Mouse (Mus musculus) kidney, adult 2 months (tissue): ENCODE measurements at regions not wholly inside any gene's neighbourhood (a gene's known extent, or its start where the extent isn't known, plus 50 kb on each side); places are given as distances from the start of the nearest gene placed in this dataset.

ENCODE experiments used
- DNase-seq: peaks from one replicate; pipeline ENCODE4 v3.0.0; 2021
- H3K27ac ChIP-seq: fragments of 200-500 bp; 2 replicates; pipeline ENCODE4 v1.5.1; 2012; ENCODE audit warnings: low read depth, low read length, control low read depth, inconsistent platforms; ENCODE audit not compliant: insufficient read depth
- H3K27me3 ChIP-seq: fragments of 200-500 bp; replicated peaks from 2 replicates; pipeline ENCODE4 v1.6.1; 2012; ENCODE audit warnings: mild to moderate bottlenecking, moderate library complexity, low read length, inconsistent platforms; ENCODE audit not compliant: control insufficient read depth, insufficient read depth
- H3K36me3 ChIP-seq: fragments of 200-500 bp; 2 replicates; pipeline ENCODE4 v1.6.1; 2012; ENCODE audit warnings: mild to moderate bottlenecking, moderate library complexity, low read length, inconsistent platforms; ENCODE audit not compliant: control insufficient read depth, insufficient read depth
- H3K4me1 ChIP-seq: fragments of 200-500 bp; 2 replicates; pipeline ENCODE4 v1.6.1; 2011; ENCODE audit warnings: low read length; ENCODE audit not compliant: control insufficient read depth, insufficient read depth
- H3K4me3 ChIP-seq: fragments of 200-500 bp; 2 replicates; pipeline ENCODE4 v1.5.1; 2011; ENCODE audit warnings: mild to moderate bottlenecking, low read depth, low read length, control low read depth; ENCODE audit not compliant: insufficient read depth
- CTCF ChIP-seq: fragments of 200-500 bp; conservative IDR thresholded peaks from 2 replicates; pipeline ENCODE4 v1.5.1; 2011; ENCODE audit warnings: low read depth, mild to moderate bottlenecking, control low read depth, low read length, moderate library complexity, mixed read lengths; ENCODE audit not compliant: insufficient read depth, insufficient read length
- POLR2A ChIP-seq: fragments of 200-500 bp; IDR thresholded peaks from one replicate; pipeline ENCODE4 v1.6.1; 2011; ENCODE audit warnings: low read depth, low read length, control low read depth
- WGBS: fragments of 180-500 bp; shearing (Covaris S2); methylation state at CpG from one replicate; pipeline ENCODE4 v1.1.7; 2018; 5-methylcytosine and 5-hydroxymethylcytosine counted together

DNA sequence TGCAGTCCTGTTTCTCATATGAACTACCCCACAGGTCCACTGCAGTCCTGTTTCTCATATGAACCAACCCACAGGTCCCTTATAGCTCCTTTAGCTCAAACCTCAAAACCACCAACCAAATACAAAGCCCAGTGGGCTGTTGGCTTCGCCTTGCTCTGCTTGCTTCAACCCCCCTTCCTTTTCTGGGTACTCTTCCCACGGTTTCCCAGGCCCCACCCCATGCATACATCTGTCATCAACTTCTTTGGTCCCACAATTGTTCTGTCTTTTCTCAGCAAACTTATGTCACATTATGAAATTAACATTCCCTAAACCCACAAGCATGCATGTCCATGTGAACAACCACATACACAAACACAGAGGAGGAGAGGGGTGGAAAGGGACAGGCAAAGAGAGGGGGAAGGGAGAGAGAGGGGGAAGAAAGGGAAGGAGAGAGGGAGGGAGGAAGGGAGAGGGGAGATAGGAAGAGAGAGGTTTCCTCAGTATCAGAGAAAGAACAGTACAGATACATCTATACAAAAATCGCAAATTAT, 599.9 kb downstream of the Ebf1 start:
- no peak overlapping the region for H3K27ac ChIP-seq
- no peaks in the 10 kb centered on the region for H3K27me3 ChIP-seq
- 73% methylated on average over 3 of the region's 3 CpGs for WGBS
- DNase-seq = no peak
- no peaks in the 10 kb centered on the region for H3K4me1 ChIP-seq
- H3K4me3 ChIP-seq = no peak overlapping the region
- TF ChIP-seq CTCF (no peak), POLR2A (no peak)
- H3K36me3 ChIP-seq = no peaks in the 10 kb centered on the region

DNA sequence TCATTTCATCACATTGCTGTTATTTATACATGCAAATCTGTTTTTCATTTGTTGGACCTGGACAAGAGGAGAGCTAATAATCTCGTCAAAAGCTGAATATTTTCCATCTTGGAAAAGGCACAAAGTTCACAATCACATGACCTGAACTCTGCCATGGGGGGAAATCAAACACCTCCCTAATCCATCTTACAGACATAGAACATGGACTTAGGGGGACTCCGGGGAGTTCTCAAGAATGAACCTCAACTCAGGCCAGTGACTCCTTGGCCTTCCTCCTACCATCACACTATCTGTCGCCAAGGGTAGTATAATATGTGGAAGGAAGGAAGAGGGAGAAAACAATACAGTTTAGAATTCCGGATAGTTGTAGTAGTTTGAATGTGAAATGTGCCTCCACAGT, 602.1 kb downstream of the Ebf1 start:
- WGBS = 68% methylated on average over 4 of the region's 4 CpGs
- no peak for DNase-seq
- H3K36me3 ChIP-seq = no peaks in the 10 kb centered on the region
- H3K4me3 ChIP-seq = no peak overlapping the region
- no peaks in the 10 kb centered on the region for H3K27me3 ChIP-seq
- no peaks in the 10 kb centered on the region for H3K4me1 ChIP-seq
- no peak for TF ChIP-seq CTCF
- TF ChIP-seq POLR2A = no peak
- no peak overlapping the region for H3K27ac ChIP-seq

DNA sequence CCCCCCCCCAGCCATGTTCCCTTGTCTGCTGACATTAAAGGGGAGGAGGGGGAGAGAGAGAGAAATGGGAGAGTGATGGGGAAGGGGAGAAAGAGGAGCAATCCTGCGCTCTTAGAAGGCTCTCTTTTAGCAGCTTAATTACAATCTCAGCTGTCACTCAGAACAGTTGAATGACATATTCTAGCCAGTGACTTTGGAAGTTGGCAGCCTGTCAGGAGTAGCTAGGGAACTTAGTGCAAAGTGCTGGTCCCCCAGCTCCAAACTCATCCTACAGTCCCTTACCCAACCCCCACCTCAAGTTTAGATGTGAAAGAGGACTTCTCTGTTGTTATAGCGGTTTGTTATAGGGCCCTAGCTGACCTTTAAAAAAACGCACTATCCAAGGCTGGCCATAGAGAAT, 604.9 kb downstream of the Ebf1 start:
- no peak for DNase-seq
- H3K36me3 ChIP-seq = no peaks in the 10 kb centered on the region
- WGBS = 72% methylated on average over 3 of the region's 3 CpGs
- no peak overlapping the region for H3K27ac ChIP-seq
- H3K27me3 ChIP-seq = no peaks in the 10 kb centered on the region
- TF ChIP-seq CTCF = no peak
- TF ChIP-seq POLR2A = no peak
- H3K4me3 ChIP-seq = no peak overlapping the region
- H3K4me1 ChIP-seq = no peaks in the 10 kb centered on the region

DNA sequence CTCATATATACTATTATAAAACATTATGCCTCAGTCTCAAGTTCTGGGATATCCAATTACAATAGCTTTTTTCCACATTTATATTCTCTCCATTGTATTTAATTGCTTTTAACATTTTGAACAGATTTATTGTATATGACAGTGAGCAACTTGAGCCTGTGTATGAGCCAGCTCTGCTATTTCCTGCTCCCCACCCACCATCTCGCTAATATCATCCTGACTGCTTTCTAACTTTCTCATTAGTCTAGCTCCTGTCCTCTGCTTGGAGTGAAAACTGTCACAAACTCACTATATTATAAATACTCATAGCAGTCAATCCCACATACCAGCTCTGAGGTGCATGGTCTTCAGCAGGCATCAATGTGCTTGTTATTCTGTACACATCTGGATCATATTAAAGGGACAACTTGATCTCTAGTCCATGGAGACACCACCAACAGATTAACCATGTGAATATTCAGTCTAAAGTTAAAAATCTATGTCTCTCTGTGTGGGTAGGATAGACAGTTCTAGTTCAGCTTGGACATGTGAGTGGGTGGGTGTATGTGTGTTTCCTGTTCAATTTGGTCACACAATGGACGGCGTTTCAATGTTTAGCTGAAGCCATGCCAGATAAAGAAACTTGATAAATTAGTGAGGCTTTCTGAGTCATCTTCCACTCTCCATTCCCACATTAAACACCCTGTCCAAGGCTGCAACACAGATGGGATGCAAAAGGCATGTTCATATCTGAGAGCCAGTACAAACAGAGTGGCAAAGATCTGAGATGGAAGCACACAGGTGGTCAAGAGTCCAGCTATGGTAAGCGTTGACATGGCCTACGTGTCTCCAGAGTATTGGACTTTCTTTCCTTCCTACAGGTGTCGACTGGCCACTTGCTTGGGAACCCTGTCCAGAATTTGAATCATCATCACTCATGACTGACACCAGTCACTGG, 616.1 kb upstream of the Clint1 start:
- H3K27ac ChIP-seq = no peak overlapping the region
- no peak for TF ChIP-seq POLR2A
- no peak for TF ChIP-seq CTCF
- H3K27me3 ChIP-seq = no peaks in the 10 kb centered on the region
- H3K4me3 ChIP-seq = no peak overlapping the region
- DNase-seq = no peak
- H3K4me1 ChIP-seq = no peaks in the 10 kb centered on the region
- 73% methylated on average over 6 of the region's 6 CpGs for WGBS
- no peaks in the 10 kb centered on the region for H3K36me3 ChIP-seq

DNA sequence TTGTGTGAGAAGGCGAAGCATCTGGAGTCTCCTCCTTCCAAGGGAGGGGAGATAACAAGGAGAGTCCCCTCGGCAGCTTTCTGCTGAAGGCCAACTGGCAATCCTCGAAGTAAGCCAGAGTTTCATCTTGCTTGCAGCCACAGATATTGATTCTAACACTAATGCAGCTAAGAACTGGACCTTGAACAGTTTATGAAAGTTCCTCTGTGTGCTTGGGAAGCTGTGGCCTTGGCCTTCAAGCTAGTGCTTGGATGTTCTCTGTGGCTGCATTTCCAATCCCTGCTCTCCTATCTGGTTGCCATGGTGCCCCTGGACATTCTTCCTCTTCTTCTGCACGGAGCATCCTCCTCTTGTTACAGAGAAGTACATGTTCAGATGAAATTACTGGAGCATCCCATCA, 614.8 kb upstream of the Clint1 start:
- Histone ChIP-seq H3K4me3 (no peak overlapping the region), H3K36me3 (no peaks in the 10 kb centered on the region), H3K27me3 (no peaks in the 10 kb centered on the region), H3K4me1 (no peaks in the 10 kb centered on the region), H3K27ac (no peak overlapping the region)
- DNase-seq = no peak
- TF ChIP-seq CTCF (no peak), POLR2A (no peak)
- WGBS = 81% methylated on average over 4 of the region's 4 CpGs

DNA sequence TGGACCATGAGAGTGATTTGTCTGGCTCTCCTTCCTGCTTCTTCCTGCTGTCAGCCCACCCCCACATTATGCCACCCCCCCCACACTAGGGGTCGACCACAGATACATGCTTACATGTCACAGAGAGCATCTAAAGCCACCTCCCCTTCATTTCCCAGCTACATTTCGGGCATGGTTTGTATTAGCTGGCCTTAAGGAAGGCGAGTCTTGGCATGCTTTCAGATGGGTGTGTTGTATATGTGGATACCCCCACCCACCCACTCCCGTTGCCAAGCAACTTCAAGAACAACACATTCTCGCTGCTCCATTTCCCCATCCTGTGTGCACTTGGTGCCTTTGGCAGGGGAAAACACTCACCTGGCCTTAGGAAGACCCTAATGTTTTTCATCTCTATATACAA, 612.8 kb upstream of the Clint1 start:
- WGBS = 56% methylated on average over 5 of the region's 5 CpGs
- Histone ChIP-seq H3K27me3 (no peaks in the 10 kb centered on the region), H3K4me1 (no peaks in the 10 kb centered on the region), H3K27ac (no peak overlapping the region), H3K36me3 (no peaks in the 10 kb centered on the region), H3K4me3 (no peak overlapping the region)
- DNase-seq = no peak
- TF ChIP-seq CTCF = no peak
- TF ChIP-seq POLR2A = no peak

DNA sequence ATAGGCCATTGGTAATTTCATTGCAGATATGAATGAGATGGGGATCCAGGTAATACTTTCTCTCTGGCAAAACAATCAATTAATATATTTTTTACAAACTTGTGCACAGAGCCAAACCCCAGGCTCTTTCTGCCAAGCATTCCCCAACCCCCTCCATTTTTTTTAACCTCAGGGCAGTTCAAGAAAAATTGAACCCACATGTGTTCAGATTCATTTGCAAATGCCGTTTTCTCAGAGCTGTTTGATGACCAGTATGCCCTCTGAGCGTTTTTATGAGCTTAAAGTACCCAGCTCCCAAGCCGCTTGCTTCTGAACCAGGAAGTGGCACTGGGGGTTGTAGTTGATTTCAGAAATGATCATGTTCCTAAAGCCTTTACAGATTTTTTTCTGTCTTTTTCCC, 611.4 kb upstream of the Clint1 start:
- H3K36me3 ChIP-seq = no peaks in the 10 kb centered on the region
- no peak for DNase-seq
- no peaks in the 10 kb centered on the region for H3K27me3 ChIP-seq
- TF ChIP-seq CTCF (no peak), POLR2A (no peak)
- no peak overlapping the region for H3K27ac ChIP-seq
- H3K4me3 ChIP-seq = no peak overlapping the region
- 49% methylated on average over 3 of the region's 3 CpGs for WGBS
- H3K4me1 ChIP-seq = no peaks in the 10 kb centered on the region
